Mouse (Mus musculus): Measurements from ENCODE around the gene Klk7. TPM values are rescaled to one million over a fixed set of nuclear protein-coding genes. Genes with fewer than 3 reads are reported as not detected.

Klk7 gene
- polyA plus RNA-seq (2012), result not detected in 2 replicates

GRCm38 (mm10) chr7:43810994-43811393 lies at the start of gene Klk7:
TSS of gene Klk7 (plus strand) at chr7:43811294.

GRCm38 (mm10) chr7:43768597-43768996 lies 42.5 kb upstream of the Klk7 start, which contains the start of gene Klk12:
TSS of gene Klk12 (plus strand) at chr7:43768897.

GRCm38 (mm10) chr7:43774364-43774763 lies 36.7 kb upstream of the Klk7 start, which contains the start of gene Klk11:
TSS of gene Klk11 (plus strand) at chr7:43774604.

GRCm38 (mm10) chr7:43780746-43781145 lies 30.3 kb upstream of the Klk7 start, which contains the start of gene Klk10:
TSS of gene Klk10 (plus strand) at chr7:43781035.

GRCm38 (mm10) chr7:43791591-43791990 lies 19.5 kb upstream of the Klk7 start, which contains the start of gene Klk9:
TSS of gene Klk9 (plus strand) at chr7:43791891.

GRCm38 (mm10) chr7:43797333-43797769 lies 13.7 kb upstream of the Klk7 start, which contains the start of gene Klk8:
TSS of gene Klk8 (plus strand) at chr7:43797577.

GRCm38 (mm10) chr7:43824199-43824598 lies 13.1 kb downstream of the Klk7 start, which contains the start of gene Klk6:
TSS of gene Klk6 (plus strand) at chr7:43824499.

GRCm38 (mm10) chr7:43841701-43842100 lies 30.6 kb downstream of the Klk7 start, which contains the start of gene Klk5:
TSS of gene Klk5 (plus strand) at chr7:43841971.

Other genes starting within 250 kb of the Klk7 start
- gene Zfp658, start 249.0 kb upstream of the Klk7 start, polyA plus RNA-seq (2012), result 0.25 and 0.46 TPM in 2 replicates
- gene Zfp719, start 231.7 kb upstream of the Klk7 start, polyA plus RNA-seq (2012), result 0.04 and 0.14 TPM in 2 replicates
- gene Zfp819, start 204.1 kb upstream of the Klk7 start, polyA plus RNA-seq (2012), result not detected in 2 replicates
- gene Ceacam18, start 176.6 kb upstream of the Klk7 start, polyA plus RNA-seq (2012), result not detected in 2 replicates
- 0.99 and 3.2 TPM in 2 replicates for gene Siglece, start 151.1 kb upstream of the Klk7 start, polyA plus RNA-seq (2012)
- gene Ctu1, start 139.3 kb upstream of the Klk7 start, polyA plus RNA-seq (2012), result 18.6 and 19.4 TPM in 2 replicates
- gene Klk14, start 120.9 kb upstream of the Klk7 start, polyA plus RNA-seq (2012), result not detected in 2 replicates
- not detected in 2 replicates for gene Klk13, start 98.7 kb upstream of the Klk7 start, polyA plus RNA-seq (2012)
- gene Klk12, start 42.4 kb upstream of the Klk7 start, polyA plus RNA-seq (2012), result not detected in 2 replicates
- gene Klk11, start 36.7 kb upstream of the Klk7 start, polyA plus RNA-seq (2012), result not detected in 2 replicates
- gene Klk10, start 30.3 kb upstream of the Klk7 start, polyA plus RNA-seq (2012), result 0.06 TPM in 1 of 2 replicates, not detected in the other
- gene Klk9, start 19.4 kb upstream of the Klk7 start, polyA plus RNA-seq (2012), result not detected in 2 replicates
- gene Klk8, start 13.7 kb upstream of the Klk7 start, polyA plus RNA-seq (2012), result 25.3 and 55.0 TPM in 2 replicates
- not detected in 2 replicates for gene Klk6, start 13.2 kb downstream of the Klk7 start, polyA plus RNA-seq (2012)
- gene Klk5, start 30.7 kb downstream of the Klk7 start, polyA plus RNA-seq (2012), result not detected in 2 replicates
- gene Klk4, start 69.9 kb downstream of the Klk7 start, polyA plus RNA-seq (2012), result not detected in 2 replicates
- gene Klk15, start 122.4 kb downstream of the Klk7 start, polyA plus RNA-seq (2012), result not detected in 2 replicates
- not detected in 2 replicates for gene Klk1b8, start 139.4 kb downstream of the Klk7 start, polyA plus RNA-seq (2012)
- gene Klk1b1, start 155.5 kb downstream of the Klk7 start, polyA plus RNA-seq (2012), result not detected in 2 replicates
- not detected in 2 replicates for gene Klk1b9, start 164.8 kb downstream of the Klk7 start, polyA plus RNA-seq (2012)
- 0.15 TPM in 1 of 2 replicates, not detected in the other for gene Klk1b11, start 184.6 kb downstream of the Klk7 start, polyA plus RNA-seq (2012)
- gene Klk1b26, start 200.9 kb downstream of the Klk7 start, polyA plus RNA-seq (2012), result not detected in 2 replicates
- not detected in 2 replicates for gene Klk1b27, start 241.0 kb downstream of the Klk7 start, polyA plus RNA-seq (2012)

All from megakaryocyte-erythroid progenitor cell, adult 5 weeks (primary cell).